Mouse (Mus musculus) embryonic fibroblast, embryonic 13.5 days (primary cell): ENCODE measurements at regions not wholly inside any gene's neighbourhood (a gene's known extent, or its start where the extent isn't known, plus 50 kb on each side); places are given as distances from the start of the nearest gene placed in this dataset.

Experiments
- H3K27ac ChIP-seq: 2 replicates; pipeline ENCODE4 v1.5.1; 2012; ENCODE audit warnings: low read length, control low read depth, inconsistent platforms; ENCODE audit not compliant: insufficient read depth
- H3K4me1 ChIP-seq: 2 replicates; pipeline ENCODE4 v1.6.1; 2011; ENCODE audit warnings: low read length; ENCODE audit not compliant: control insufficient read depth, insufficient read depth
- H3K4me3 ChIP-seq: 2 replicates; pipeline ENCODE4 v1.5.1; 2011; ENCODE audit warnings: mild to moderate bottlenecking, control low read depth, low read length; ENCODE audit not compliant: insufficient read depth
- CTCF ChIP-seq: IDR thresholded peaks from 2 replicates; pipeline ENCODE4 v1.5.1; 2011; ENCODE audit warnings: mild to moderate bottlenecking, control low read depth, low read length, moderate library complexity, borderline replicate concordance; ENCODE audit not compliant: insufficient read depth
- POLR2A ChIP-seq: IDR thresholded peaks from 2 replicates; pipeline ENCODE4 v1.6.1; 2011; ENCODE audit warnings: low read depth, mild to moderate bottlenecking, control low read depth, low read length, moderate library complexity

GRCm38 (mm10) chr2:34016350-34017141 is 128.8 kb upstream of the Mvb12b start:
- Histone ChIP-seq H3K4me3 (no peak overlapping the region), H3K4me1 (0 out of 2 replicates have a peak, but pooled peaks cover 4% of the 10 kb centered on the region), H3K27ac (no peak overlapping the region)
- TF ChIP-seq POLR2A, result no peak
- no peak for TF ChIP-seq CTCF

- peak overlapping the region; percentile 63 for H3K27ac ChIP-seq
- H3K4me3 ChIP-seq, result no peak overlapping the region
- TF ChIP-seq CTCF, result no peak
Observed at GRCm38 (mm10) chr2:34015640-34015995, 127.9 kb upstream of the Mvb12b start.

GRCm38 (mm10) chr2:34014868-34015639 is 127.3 kb upstream of the Mvb12b start:
- H3K27ac ChIP-seq, result peak overlapping the region; percentile 75
- TF ChIP-seq CTCF (no peak), POLR2A (no peak)
- H3K4me1 ChIP-seq, result 0 out of 2 replicates have a peak, but pooled peaks cover 4% of the 10 kb centered on the region
- no peak overlapping the region for H3K4me3 ChIP-seq

More at GRCm38 (mm10) chr2:34015640-34015995, 127.9 kb upstream of the Mvb12b start:
- 0 out of 2 replicates have a peak, but pooled peaks cover 4% of the 10 kb centered on the region for H3K4me1 ChIP-seq

- TF ChIP-seq CTCF (no peak), POLR2A (no peak)
- 0 out of 2 replicates have a peak, but pooled peaks cover 4% of the 10 kb centered on the region for H3K4me1 ChIP-seq
- H3K27ac ChIP-seq, result no peak overlapping the region
- no peak overlapping the region for H3K4me3 ChIP-seq
Observed at GRCm38 (mm10) chr2:34010166-34010565, 122.4 kb upstream of the Mvb12b start.

GRCm38 (mm10) chr2:34007916-34008315 is 120.2 kb upstream of the Mvb12b start:
- no peak overlapping the region for H3K4me3 ChIP-seq
- no peak overlapping the region for H3K27ac ChIP-seq
- H3K4me1 ChIP-seq, result no peaks in the 10 kb centered on the region
- TF ChIP-seq POLR2A, result no peak
- TF ChIP-seq CTCF, result no peak

GRCm38 (mm10) chr2:33997106-33997505 is 109.4 kb upstream of the Mvb12b start:
- Histone ChIP-seq H3K27ac (no peak overlapping the region), H3K4me3 (no peak overlapping the region), H3K4me1 (no peaks in the 10 kb centered on the region)
- TF ChIP-seq POLR2A (no peak), CTCF (no peak)

- no peak overlapping the region for H3K4me3 ChIP-seq
- H3K27ac ChIP-seq, result no peak overlapping the region
- H3K4me1 ChIP-seq, result no peaks in the 10 kb centered on the region
- TF ChIP-seq CTCF (no peak), POLR2A (no peak)
Observed at GRCm38 (mm10) chr2:33996331-33996730, 108.6 kb upstream of the Mvb12b start.

- Histone ChIP-seq H3K4me3 (no peak overlapping the region), H3K4me1 (no peaks in the 10 kb centered on the region), H3K27ac (no peak overlapping the region)
- no peak for TF ChIP-seq POLR2A
- TF ChIP-seq CTCF, result no peak
Observed at GRCm38 (mm10) chr2:33991299-33991698, 103.6 kb upstream of the Mvb12b start.

GRCm38 (mm10) chr2:33990711-33991110 is 103.0 kb upstream of the Mvb12b start:
- no peak overlapping the region for H3K27ac ChIP-seq
- no peaks in the 10 kb centered on the region for H3K4me1 ChIP-seq
- TF ChIP-seq CTCF, result no peak
- no peak for TF ChIP-seq POLR2A
- no peak overlapping the region for H3K4me3 ChIP-seq
